Mouse (Mus musculus) cerebellum, adult 2 months (tissue): ENCODE data around the gene Pnpla2.

Source experiments
- CTCF ChIP-seq: fragments of 200-500 bp; IDR thresholded peaks from 2 replicates; pipeline ENCODE4 v1.5.1; 2011; ENCODE audit warnings: low read depth, mild to moderate bottlenecking, control low read depth, low read length, moderate library complexity, borderline replicate concordance; ENCODE audit not compliant: insufficient read depth
- POLR2A ChIP-seq: fragments of 200-500 bp; IDR thresholded peaks from 2 replicates; pipeline ENCODE4 v1.6.1; 2011; ENCODE audit warnings: low read length, control low read depth, borderline replicate concordance; ENCODE audit not compliant: insufficient read depth

- TF ChIP-seq CTCF: no peak
- TF ChIP-seq POLR2A: no peak
Measured at GRCm38 (mm10) chr7:141510196-141510595, 55.2 kb downstream of the Pnpla2 start.
